Mouse (Mus musculus) olfactory bulb, adult 2 months (tissue): ENCODE data around the gene Etl4.

Source experiments
- CTCF ChIP-seq: fragments of 200-500 bp; IDR thresholded peaks from 2 replicates; pipeline ENCODE4 v1.5.1; 2012; ENCODE audit warnings: low read depth, mild to moderate bottlenecking, low read length, moderate library complexity; ENCODE audit not compliant: insufficient read depth
- POLR2A ChIP-seq: fragments of 200-500 bp; IDR thresholded peaks from 2 replicates; pipeline ENCODE4 v1.6.1; 2012; ENCODE audit warnings: mild to moderate bottlenecking, low read depth, low read length, moderate library complexity; ENCODE audit not compliant: insufficient read depth

DNA sequence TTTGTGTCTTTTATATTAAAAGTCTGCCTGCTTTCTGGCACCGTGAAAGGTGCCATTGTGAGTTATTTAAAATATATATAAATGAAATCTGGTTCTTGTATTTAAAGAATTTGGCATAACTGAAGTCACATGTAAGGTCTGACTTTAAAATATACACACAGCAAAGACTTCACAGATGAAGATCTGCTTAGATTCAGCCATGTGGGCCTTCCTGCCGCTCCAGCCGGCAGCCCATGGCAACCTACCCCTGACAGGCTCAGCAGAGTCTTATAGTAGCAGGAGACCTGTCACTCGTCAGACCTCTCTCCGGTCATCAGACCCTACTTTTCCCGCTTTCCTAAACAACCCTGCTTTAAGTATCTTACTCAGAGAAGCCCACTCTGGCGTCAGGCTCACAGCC lies 769.2 kb downstream of the Etl4 start:
- TF ChIP-seq CTCF = no peak
- no peak for TF ChIP-seq POLR2A
